Mouse (Mus musculus): ENCODE data around the gene Acad10. TPM values are rescaled to one million over a fixed set of nuclear protein-coding genes. Genes with fewer than 3 reads are reported as not detected.
A peak's percentile ranks its signal among the peaks of the same experiment; 100 is the strongest.

Acad10 gene
- polyA plus RNA-seq, 1 experiment, result 4.7 TPM

GRCm38 (mm10) chr5:121592816-121593407 is 67.4 kb downstream of the Acad10 start:
- TF ChIP-seq MYOG (IDR thresholded peaks at IDR 0.05; ENCODE audit: control insufficient read depth in 1 of 3, insufficient read depth in 1 of 3, insufficient read length in 2 of 3, low read depth in 2 of 3), result no peak
- TF ChIP-seq E2F4 (IDR thresholded peaks at IDR 0.05; ENCODE audit: insufficient read depth), result no peak
- no peak for TF ChIP-seq POLR2AphosphoS2 (IDR thresholded peaks at IDR 0.05; ENCODE audit: insufficient read length, low read depth)
- TF ChIP-seq POLR2A (IDR thresholded peaks at IDR 0.05; ENCODE audit: insufficient read length, low read depth), result no peak
- no peak for TF ChIP-seq SRF (IDR thresholded peaks at IDR 0.05; ENCODE audit: control insufficient read depth, insufficient read length, low read depth)
- TF ChIP-seq REST (IDR thresholded peaks at IDR 0.05; ENCODE audit: insufficient read depth, insufficient read length), result no peak
- no peak for TF ChIP-seq USF1 (IDR thresholded peaks at IDR 0.05; ENCODE audit: low read depth)
- no peak for TF ChIP-seq MAX (IDR thresholded peaks at IDR 0.05; ENCODE audit: low read depth)
- Histone ChIP-seq H3K4me2 (ENCODE audit: low read depth) (peak overlapping the region; percentile 98), H3K4me3 (peak overlapping the region; percentile 66), H3K27me3 (ENCODE audit: control insufficient read depth, insufficient read depth, insufficient read length) (no peaks in the 10 kb centered on the region), H3K79me2 (ENCODE audit: control insufficient read depth, insufficient read depth) (no peaks in the 10 kb centered on the region), H3ac (ENCODE audit: control insufficient read depth, insufficient read length) (peak overlapping the region; percentile 88), H3K36me3 (ENCODE audit: control insufficient read depth, insufficient read depth) (no peaks in the 10 kb centered on the region)

GRCm38 (mm10) chr5:121592064-121592815 is 68.1 kb downstream of the Acad10 start:
- peak overlapping the region; percentile 98 for H3K4me2 ChIP-seq (ENCODE audit: low read depth)
- H3K27me3 ChIP-seq (ENCODE audit: control insufficient read depth, insufficient read depth, insufficient read length), result no peaks in the 10 kb centered on the region
- peak overlapping the region; percentile 66 for H3K4me3 ChIP-seq
- peak overlapping the region; percentile 88 for H3ac ChIP-seq (ENCODE audit: control insufficient read depth, insufficient read length)
- no peak for TF ChIP-seq TCF12 (IDR thresholded peaks at IDR 0.05; ENCODE audit: insufficient read depth, poor library complexity, severe bottlenecking)
- no peaks in the 10 kb centered on the region for H3K36me3 ChIP-seq (ENCODE audit: control insufficient read depth, insufficient read depth)
- H3K79me2 ChIP-seq (ENCODE audit: control insufficient read depth, insufficient read depth), result no peaks in the 10 kb centered on the region

- no peaks in the 10 kb centered on the region for H3K79me2 ChIP-seq (ENCODE audit: control insufficient read depth, insufficient read depth)
- no peak for TF ChIP-seq MYOG (IDR thresholded peaks at IDR 0.05; ENCODE audit: control insufficient read depth in 1 of 3, insufficient read depth in 1 of 3, insufficient read length in 2 of 3, low read depth in 2 of 3)
- TF ChIP-seq POLR2A (IDR thresholded peaks at IDR 0.05; ENCODE audit: insufficient read length, low read depth), result no peak
- no peak for TF ChIP-seq TCF3 (IDR thresholded peaks at IDR 0.05; ENCODE audit: insufficient read length, low read depth)
- TF ChIP-seq TCF12 (IDR thresholded peaks at IDR 0.05; ENCODE audit: insufficient read depth, poor library complexity, severe bottlenecking), result no peak
- no peak for TF ChIP-seq REST (IDR thresholded peaks at IDR 0.05; ENCODE audit: insufficient read depth, insufficient read length)
- TF ChIP-seq E2F4 (IDR thresholded peaks at IDR 0.05; ENCODE audit: insufficient read depth), result no peak
- TF ChIP-seq MYOD1 (IDR thresholded peaks at IDR 0.05; ENCODE audit: control insufficient read depth in 1 of 3, insufficient read length in 2 of 3, low read depth in 2 of 3), result no peak
- no peak for TF ChIP-seq CEBPB (IDR thresholded peaks at IDR 0.05; ENCODE audit: insufficient read depth, poor library complexity, severe bottlenecking)
- no peak for TF ChIP-seq MAX (IDR thresholded peaks at IDR 0.05; ENCODE audit: low read depth)
- no peak for TF ChIP-seq USF1 (IDR thresholded peaks at IDR 0.05; ENCODE audit: low read depth)
- TF ChIP-seq POLR2AphosphoS2 (IDR thresholded peaks at IDR 0.05; ENCODE audit: insufficient read length, low read depth), result no peak
- no peak for TF ChIP-seq SRF (IDR thresholded peaks at IDR 0.05; ENCODE audit: control insufficient read depth, insufficient read length, low read depth)
- H3K27me3 ChIP-seq (ENCODE audit: control insufficient read depth, insufficient read depth, insufficient read length), result no peaks in the 10 kb centered on the region
- no peaks in the 10 kb centered on the region for H3K36me3 ChIP-seq (ENCODE audit: control insufficient read depth, insufficient read depth)
- H3K4me3 ChIP-seq, result no peak overlapping the region
- peak overlapping the region; percentile 98 for H3K4me2 ChIP-seq (ENCODE audit: low read depth)
- H3ac ChIP-seq (ENCODE audit: control insufficient read depth, insufficient read length), result no peak overlapping the region
Observed at GRCm38 (mm10) chr5:121591417-121592063, 68.8 kb downstream of the Acad10 start.

- Histone ChIP-seq H3K4me3 (no peak overlapping the region), H3K36me3 (ENCODE audit: control insufficient read depth, insufficient read depth) (no peaks in the 10 kb centered on the region), H3ac (ENCODE audit: control insufficient read depth, insufficient read length) (no peak overlapping the region), H3K27me3 (ENCODE audit: control insufficient read depth, insufficient read depth, insufficient read length) (no peaks in the 10 kb centered on the region), H3K4me2 (ENCODE audit: low read depth) (no peak overlapping the region), H3K79me2 (ENCODE audit: control insufficient read depth, insufficient read depth) (no peaks in the 10 kb centered on the region)
- TF ChIP-seq MYOD1 (IDR thresholded peaks at IDR 0.05; ENCODE audit: control insufficient read depth in 1 of 3, insufficient read length in 2 of 3, low read depth in 2 of 3), result no peak
- TF ChIP-seq CEBPB (IDR thresholded peaks at IDR 0.05; ENCODE audit: insufficient read depth, poor library complexity, severe bottlenecking), result no peak
- no peak for TF ChIP-seq MAX (IDR thresholded peaks at IDR 0.05; ENCODE audit: low read depth)
- no peak for TF ChIP-seq E2F4 (IDR thresholded peaks at IDR 0.05; ENCODE audit: insufficient read depth)
- no peak for TF ChIP-seq TCF3 (IDR thresholded peaks at IDR 0.05; ENCODE audit: insufficient read length, low read depth)
- no peak for TF ChIP-seq MYOG (IDR thresholded peaks at IDR 0.05; ENCODE audit: control insufficient read depth in 1 of 3, insufficient read depth in 1 of 3, insufficient read length in 2 of 3, low read depth in 2 of 3)
- no peak for TF ChIP-seq POLR2A (IDR thresholded peaks at IDR 0.05; ENCODE audit: insufficient read length, low read depth)
- no peak for TF ChIP-seq SRF (IDR thresholded peaks at IDR 0.05; ENCODE audit: control insufficient read depth, insufficient read length, low read depth)
- TF ChIP-seq POLR2AphosphoS2 (IDR thresholded peaks at IDR 0.05; ENCODE audit: insufficient read length, low read depth), result no peak
- TF ChIP-seq TCF12 (IDR thresholded peaks at IDR 0.05; ENCODE audit: insufficient read depth, poor library complexity, severe bottlenecking), result no peak
- no peak for TF ChIP-seq REST (IDR thresholded peaks at IDR 0.05; ENCODE audit: insufficient read depth, insufficient read length)
- TF ChIP-seq USF1 (IDR thresholded peaks at IDR 0.05; ENCODE audit: low read depth), result no peak
Observed at GRCm38 (mm10) chr5:121589928-121590327, 70.4 kb downstream of the Acad10 start.

All from myocyte (in vitro differentiated cells).